Mouse (Mus musculus): ENCODE results near the gene Folh1. TPM values are rescaled to one million over a fixed set of nuclear protein-coding genes. Genes with fewer than 3 reads are reported as not detected.

Gene Folh1
- polyA plus RNA-seq, 1 experiment, result 6.8 TPM

DNA sequence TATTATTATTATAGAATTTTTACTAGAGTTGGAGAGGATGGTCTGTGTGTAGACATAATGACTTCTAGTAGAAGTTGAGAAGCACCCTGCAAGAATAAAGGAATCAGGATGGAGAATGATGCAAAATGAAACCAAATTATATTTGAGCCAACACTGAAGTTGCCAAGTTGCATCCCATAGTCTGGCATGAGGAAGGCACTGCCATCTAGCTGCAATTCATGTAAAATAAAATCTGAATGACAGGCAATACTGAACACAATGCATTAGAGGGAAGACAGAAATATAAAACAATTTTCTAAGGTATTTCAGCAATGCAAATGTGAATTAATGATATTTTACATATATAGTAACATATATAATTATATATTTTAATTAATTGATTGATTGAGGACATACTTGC lies 50.7 kb downstream of the Folh1 start:
- H3K4me1 ChIP-seq (ENCODE audit: control insufficient read depth, insufficient read depth, low read length), result no peaks in the 10 kb centered on the region
- no peak for TF ChIP-seq POLR2A (IDR thresholded peaks at IDR 0.05; ENCODE audit: borderline replicate concordance, insufficient read depth, low read length)
- no peak for TF ChIP-seq CTCF (IDR thresholded peaks at IDR 0.05; ENCODE audit: borderline replicate concordance, insufficient read depth, low read depth, low read length)
- H3K27me3 ChIP-seq (ENCODE audit: control insufficient read depth, insufficient read depth, low read length), result no peaks in the 10 kb centered on the region
- no peak overlapping the region for H3K4me3 ChIP-seq (replicated peaks; ENCODE audit: insufficient read depth, low read depth, low read length)
- no peak for DNase-seq
- no peak overlapping the region for H3K27ac ChIP-seq (ENCODE audit: insufficient read depth, low read length)

DNA sequence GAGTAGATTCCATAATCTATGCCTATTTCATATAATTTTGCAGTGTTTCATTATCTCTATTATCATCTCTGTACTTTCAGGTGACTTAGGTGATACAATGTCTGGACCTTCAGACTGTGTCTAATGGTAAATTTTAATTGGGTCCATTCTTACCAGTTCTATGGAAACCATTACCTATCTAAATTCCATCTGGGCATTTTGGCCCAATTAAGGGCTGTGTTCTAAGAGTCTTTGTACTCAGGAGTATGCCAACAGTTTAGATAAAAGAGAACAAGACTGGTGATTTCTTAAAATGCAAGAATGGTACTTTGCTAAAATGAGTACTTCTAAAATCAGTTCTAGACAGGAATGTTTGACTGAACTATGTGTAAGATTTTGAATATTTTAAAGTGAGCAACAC lies 87.7 kb downstream of the Folh1 start, which contains the start of gene Olfr292:
Gene Olfr292 (plus strand): TSS at position 301 of the 400 bp plus-strand sequence.
- Histone ChIP-seq H3K4me3 (replicated peaks; ENCODE audit: insufficient read depth, low read depth, low read length) (no peak within 1 kb of the TSS), H3K4me1 (ENCODE audit: control insufficient read depth, insufficient read depth, low read length) (no peaks in the 10 kb centered on the region), H3K27ac (ENCODE audit: insufficient read depth, low read length) (no peak within 1 kb of the TSS), H3K27me3 (ENCODE audit: control insufficient read depth, insufficient read depth, low read length) (no peaks in the 10 kb centered on the region)
- no peak for DNase-seq
- TF ChIP-seq POLR2A (IDR thresholded peaks at IDR 0.05; ENCODE audit: borderline replicate concordance, insufficient read depth, low read length) (no peak), CTCF (IDR thresholded peaks at IDR 0.05; ENCODE audit: borderline replicate concordance, insufficient read depth, low read depth, low read length) (no peak)

Other genes starting within 250 kb of the Folh1 start
- not detected in 2 replicates for gene Olfr295, start 192.1 kb downstream of the Folh1 start, polyA plus RNA-seq (2012; rRNA removed)
- gene Olfr294, start 159.3 kb downstream of the Folh1 start, polyA plus RNA-seq (2012; rRNA removed), result not detected in 2 replicates
- not detected in 2 replicates for gene Olfr293, start 126.9 kb downstream of the Folh1 start, polyA plus RNA-seq (2012; rRNA removed)
- gene Olfr292, start 87.6 kb downstream of the Folh1 start, polyA plus RNA-seq (2012; rRNA removed), result not detected in 2 replicates
- gene Vmn2r77, start 19.1 kb upstream of the Folh1 start, polyA plus RNA-seq (2012; rRNA removed), result not detected in 2 replicates
- gene Vmn2r78, start 139.2 kb upstream of the Folh1 start, polyA plus RNA-seq (2012; rRNA removed), result not detected in 2 replicates
- gene Vmn2r79, start 220.2 kb upstream of the Folh1 start, polyA plus RNA-seq (2012; rRNA removed), result not detected in 2 replicates